Mouse (Mus musculus) limb, embryonic 12.5 days (tissue): ENCODE measurements around the gene Rgs7. TPM values are rescaled to one million over a fixed set of nuclear protein-coding genes. Genes with fewer than 3 reads are reported as not detected.

Experiments used
- ATAC-seq: fragments of 200-750 bp; cut with Nextera tagmentation; 2 replicates; pipeline ENCODE4 v1.8.0; 2017; ENCODE audit warnings: low read depth, moderate TSS enrichment; ENCODE audit not compliant: insufficient number of reproducible peaks, insufficient read depth, low FRiP score, low TSS enrichment
- H3K27ac ChIP-seq: fragments of 300-500 bp; sonication (generic); 2 replicates; pipeline ENCODE4 v1.5.1; 2016; ENCODE audit warnings: mild to moderate bottlenecking, moderate library complexity
- H3K27me3 ChIP-seq: fragments of 300-500 bp; sonication (generic); 2 replicates; pipeline ENCODE4 v1.6.1; 2016; ENCODE audit warnings: mild to moderate bottlenecking, moderate library complexity
- H3K36me3 ChIP-seq: fragments of 300-500 bp; sonication (generic); 2 replicates; pipeline ENCODE4 v1.6.1; 2016; ENCODE audit warnings: mild to moderate bottlenecking, moderate library complexity
- H3K4me1 ChIP-seq: fragments of 300-500 bp; sonication (generic); replicated peaks from 2 replicates; pipeline ENCODE4 v1.6.1; 2016
- H3K4me2 ChIP-seq: fragments of 300-500 bp; sonication (generic); 2 replicates; pipeline ENCODE4 v1.6.1; 2016; ENCODE audit warnings: mild to moderate bottlenecking, moderate library complexity
- H3K4me3 ChIP-seq: fragments of 300-500 bp; sonication (generic); replicated peaks from 2 replicates; pipeline ENCODE4 v1.5.1; 2016; ENCODE audit warnings: mild to moderate bottlenecking
- H3K9ac ChIP-seq: fragments of 300-500 bp; sonication (generic); replicated peaks from 2 replicates; pipeline ENCODE4 v1.6.1; 2016; ENCODE audit warnings: mild to moderate bottlenecking, moderate library complexity
- H3K9me3 ChIP-seq: fragments of 300-500 bp; sonication (generic); 2 replicates; pipeline ENCODE4 v1.6.1; 2016; ENCODE audit warnings: mild to moderate bottlenecking, moderate library complexity
- WGBS: fragments of 180-500 bp; shearing (Covaris S2); methylation state at CpG from one replicate; pipeline ENCODE4 v1.1.7; 2016; 5-methylcytosine and 5-hydroxymethylcytosine counted together
- polyA plus RNA-seq: library from polyadenylated mRNA; unstranded; fragments of >200 nt; fragmentation: Nextera tagmentation; extraction: Ambion mirVana; gene quantifications from 2 replicates; pipeline ENCODE4 v1.2.1, GENCODE M21; 2016

Rgs7 gene
- polyA plus RNA-seq, 1 experiment from 2014 or later = 0.50 TPM

- Histone ChIP-seq H3K27me3 (peaks cover under 1% of the 10 kb centered on the region; the same call in 1 of the 2 replicates), H3K9ac (no peak overlapping the region), H3K9me3 (no peaks in the 10 kb centered on the region), H3K4me2 (no peak overlapping the region), H3K27ac (no peak overlapping the region), H3K36me3 (no peaks in the 10 kb centered on the region), H3K4me1 (no peaks in the 10 kb centered on the region), H3K4me3 (no peak overlapping the region)
- 63% methylated on average over 4 of the region's 4 CpGs for WGBS
- ATAC-seq = no peak
These were observed 7.2 kb downstream of the Rgs7 start for GRCm38 (mm10) chr1:175485109-175485508.

DNA sequence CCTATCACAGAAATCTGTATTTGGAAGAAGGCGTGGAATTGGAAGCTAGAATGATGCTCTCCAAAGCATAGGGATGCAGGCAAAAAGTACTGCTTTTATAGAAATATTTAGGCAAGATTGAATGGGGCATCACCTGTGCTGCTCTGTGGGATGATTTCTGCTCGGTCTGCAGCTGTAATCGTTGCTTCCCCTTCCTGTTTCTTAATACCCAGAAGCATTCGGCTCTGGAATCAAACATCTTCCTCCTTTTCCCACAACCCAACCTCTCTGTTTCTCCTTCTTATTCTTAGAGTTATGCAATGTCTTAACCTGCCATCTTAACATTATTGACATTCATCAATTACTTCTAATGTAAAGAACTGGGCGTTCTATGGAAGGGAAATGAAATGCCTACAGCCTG lies 19.2 kb downstream of the Rgs7 start:
- 88% methylated on average over 5 of the region's 5 CpGs for WGBS
- H3K36me3 ChIP-seq = no peaks in the 10 kb centered on the region
- H3K4me3 ChIP-seq = no peak overlapping the region
- no peak overlapping the region for H3K9ac ChIP-seq
- H3K4me1 ChIP-seq = no peaks in the 10 kb centered on the region
- H3K4me2 ChIP-seq = no peak overlapping the region
- H3K27me3 ChIP-seq = no peaks in the 10 kb centered on the region
- ATAC-seq = no peak
- H3K27ac ChIP-seq = no peak overlapping the region
- no peaks in the 10 kb centered on the region for H3K9me3 ChIP-seq

DNA sequence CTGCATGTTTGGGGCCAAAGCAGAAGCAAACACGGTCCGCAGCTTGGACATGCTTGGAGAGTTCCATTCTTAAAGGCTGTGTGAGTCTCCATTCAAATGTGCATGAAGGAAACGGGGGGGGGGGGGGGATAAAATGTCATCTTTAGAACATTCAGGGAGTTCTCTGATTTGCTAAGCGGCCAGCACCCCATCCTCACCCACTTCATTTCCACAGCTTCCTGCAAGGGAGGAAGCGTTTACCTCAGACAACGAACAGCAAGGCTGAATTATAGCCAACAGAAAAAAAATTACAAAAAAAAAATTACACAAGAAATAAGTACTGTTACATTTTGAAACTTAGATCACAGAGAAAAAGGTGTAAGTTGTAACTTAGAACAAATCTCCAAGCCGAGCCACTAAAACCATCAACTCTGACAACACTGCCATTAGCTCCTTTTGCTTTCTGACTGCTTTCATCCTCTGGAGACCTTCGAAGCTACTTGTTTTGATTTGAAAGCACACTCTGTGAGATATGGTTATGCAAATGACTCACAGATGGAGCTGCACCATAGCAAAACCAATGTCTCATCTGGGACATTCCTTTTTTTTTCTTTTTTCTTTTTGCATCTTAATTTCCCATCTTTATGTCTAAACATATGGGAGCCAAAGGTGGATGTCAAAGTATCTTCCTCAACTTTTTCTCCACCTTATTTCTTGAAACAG lies 23.1 kb downstream of the Rgs7 start:
- no peaks in the 10 kb centered on the region for H3K4me1 ChIP-seq
- no peak overlapping the region for H3K27ac ChIP-seq
- H3K36me3 ChIP-seq = no peaks in the 10 kb centered on the region
- 72% methylated on average over 8 of the region's 8 CpGs for WGBS
- H3K9me3 ChIP-seq = no peaks in the 10 kb centered on the region
- no peak overlapping the region for H3K9ac ChIP-seq
- no peaks in the 10 kb centered on the region for H3K27me3 ChIP-seq
- ATAC-seq = no peak
- no peak overlapping the region for H3K4me2 ChIP-seq
- H3K4me3 ChIP-seq = no peak overlapping the region

GRCm38 (mm10) chr1:175464566-175464965 lies 27.7 kb downstream of the Rgs7 start:
- no peaks in the 10 kb centered on the region for H3K9me3 ChIP-seq
- no peaks in the 10 kb centered on the region for H3K4me1 ChIP-seq
- no peaks in the 10 kb centered on the region for H3K36me3 ChIP-seq
- no peak overlapping the region for H3K27ac ChIP-seq
- H3K4me3 ChIP-seq = no peak overlapping the region
- no peak overlapping the region for H3K4me2 ChIP-seq
- no peaks in the 10 kb centered on the region for H3K27me3 ChIP-seq
- WGBS = 76% methylated on average over 2 of the region's 2 CpGs
- no peak overlapping the region for H3K9ac ChIP-seq
- no peak for ATAC-seq

GRCm38 (mm10) chr1:175462351-175462750 lies 29.9 kb downstream of the Rgs7 start:
- WGBS = 79% methylated on average over 2 of the region's 2 CpGs
- H3K9ac ChIP-seq = no peak overlapping the region
- H3K4me2 ChIP-seq = no peak overlapping the region
- no peaks in the 10 kb centered on the region for H3K4me1 ChIP-seq
- no peak overlapping the region for H3K27ac ChIP-seq
- H3K4me3 ChIP-seq = no peak overlapping the region
- no peaks in the 10 kb centered on the region for H3K27me3 ChIP-seq
- no peaks in the 10 kb centered on the region for H3K36me3 ChIP-seq
- no peaks in the 10 kb centered on the region for H3K9me3 ChIP-seq
- no peak for ATAC-seq

GRCm38 (mm10) chr1:175454041-175454636 lies 38.2 kb downstream of the Rgs7 start:
- no peaks in the 10 kb centered on the region for H3K4me1 ChIP-seq
- H3K4me3 ChIP-seq = no peak overlapping the region
- ATAC-seq = no peak
- H3K36me3 ChIP-seq = no peaks in the 10 kb centered on the region
- H3K27ac ChIP-seq = no peak overlapping the region
- no peak overlapping the region for H3K4me2 ChIP-seq
- H3K9ac ChIP-seq = no peak overlapping the region
- whole genome bisulfite sequencing = 82% methylated on average over 6 of the region's 6 CpGs
- no peaks in the 10 kb centered on the region for H3K27me3 ChIP-seq
- no peaks in the 10 kb centered on the region for H3K9me3 ChIP-seq

- 72% methylated on average over 5 of the region's 5 CpGs for WGBS
- no peak for ATAC-seq
- Histone ChIP-seq H3K36me3 (no peaks in the 10 kb centered on the region), H3K9me3 (no peaks in the 10 kb centered on the region), H3K4me2 (no peak overlapping the region), H3K9ac (no peak overlapping the region), H3K4me1 (no peaks in the 10 kb centered on the region), H3K27ac (no peak overlapping the region), H3K4me3 (no peak overlapping the region), H3K27me3 (no peaks in the 10 kb centered on the region)
These were observed 44.3 kb downstream of the Rgs7 start for GRCm38 (mm10) chr1:175448017-175448416.

- no peaks in the 10 kb centered on the region for H3K36me3 ChIP-seq
- no peak overlapping the region for H3K4me3 ChIP-seq
- H3K4me2 ChIP-seq = no peak overlapping the region
- H3K9ac ChIP-seq = no peak overlapping the region
- no peak overlapping the region for H3K27ac ChIP-seq
- H3K4me1 ChIP-seq = no peaks in the 10 kb centered on the region
- H3K9me3 ChIP-seq = no peaks in the 10 kb centered on the region
- 89% methylated on average over 1 of the region's 1 CpGs for WGBS
- H3K27me3 ChIP-seq = no peaks in the 10 kb centered on the region
- ATAC-seq = no peak
These were observed 49.4 kb downstream of the Rgs7 start for GRCm38 (mm10) chr1:175442939-175443338.

- H3K4me2 ChIP-seq = no peak overlapping the region
- H3K9me3 ChIP-seq = no peaks in the 10 kb centered on the region
- no peaks in the 10 kb centered on the region for H3K4me1 ChIP-seq
- WGBS = 89% methylated on average over 6 of the region's 6 CpGs
- H3K36me3 ChIP-seq = no peaks in the 10 kb centered on the region
- ATAC-seq = no peak
- no peak overlapping the region for H3K9ac ChIP-seq
- H3K27ac ChIP-seq = no peak overlapping the region
- no peak overlapping the region for H3K4me3 ChIP-seq
- no peaks in the 10 kb centered on the region for H3K27me3 ChIP-seq
These were observed 50.3 kb downstream of the Rgs7 start for GRCm38 (mm10) chr1:175442025-175442424.

- Histone ChIP-seq H3K4me2 (no peak overlapping the region), H3K9me3 (no peaks in the 10 kb centered on the region), H3K4me3 (no peak overlapping the region), H3K27ac (no peak overlapping the region), H3K27me3 (no peaks in the 10 kb centered on the region), H3K9ac (no peak overlapping the region), H3K4me1 (0 out of 2 replicates have a peak, but pooled peaks cover 6% of the 10 kb centered on the region), H3K36me3 (no peaks in the 10 kb centered on the region)
- no peak for ATAC-seq
- 87% methylated on average over 14 of the region's 14 CpGs for WGBS
These were observed 58.6 kb downstream of the Rgs7 start for GRCm38 (mm10) chr1:175433622-175434204.

DNA sequence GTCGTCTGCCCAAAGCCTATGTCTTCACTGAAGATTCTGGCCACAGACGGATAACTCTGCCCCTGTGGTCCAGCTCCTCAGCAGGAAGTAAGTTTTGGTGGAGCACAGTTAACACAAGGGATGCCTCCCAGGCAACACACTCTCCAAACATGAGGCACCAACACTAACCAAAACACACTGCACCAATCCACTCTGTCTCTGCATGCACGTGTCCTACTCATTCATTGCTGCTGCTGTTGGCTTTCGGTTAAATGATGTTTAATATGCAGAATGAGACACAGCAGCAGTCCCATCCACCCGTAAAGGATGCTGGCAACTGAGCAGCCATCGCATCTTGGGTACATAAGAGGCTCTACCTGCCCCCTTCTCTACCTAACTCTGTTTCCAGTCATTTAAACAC lies 59.2 kb downstream of the Rgs7 start:
- Histone ChIP-seq H3K4me1 (0 out of 2 replicates have a peak, but pooled peaks cover 6% of the 10 kb centered on the region), H3K27me3 (no peaks in the 10 kb centered on the region), H3K9ac (no peak overlapping the region), H3K27ac (no peak overlapping the region), H3K9me3 (no peaks in the 10 kb centered on the region), H3K4me3 (no peak overlapping the region), H3K4me2 (no peak overlapping the region), H3K36me3 (no peaks in the 10 kb centered on the region)
- WGBS = 83% methylated on average over 6 of the region's 6 CpGs
- ATAC-seq = no peak
